Mouse (Mus musculus): Measurements from ENCODE around the gene Trim38. TPM values are rescaled to one million over a fixed set of nuclear protein-coding genes. Genes with fewer than 3 reads are reported as not detected.

Trim38 gene
- total RNA-seq, 2 experiments from 2014 or later = not detected

GRCm38 (mm10) chr13:23768834-23769397 lies 797 bp upstream of the Trim38 start:
- TF ChIP-seq CTCF (IDR thresholded peaks at IDR 0.05) = no peak
- DNase-seq = no peak
- intact Hi-C loops (cut with DNase I) = no loop called here

GRCm38 (mm10) chr13:23772561-23773313 lies 3.0 kb downstream of the Trim38 start:
- DNase-seq = peak; percentile 29
- intact Hi-C loops (cut with DNase I) = no loop called here
- no peak overlapping the region for H3K27ac ChIP-seq
- H3K4me3 ChIP-seq = peak overlapping the region; percentile 28
- TF ChIP-seq CTCF (IDR thresholded peaks at IDR 0.05) = no peak

More at GRCm38 (mm10) chr13:23768834-23769397, 797 bp upstream of the Trim38 start:
- Histone ChIP-seq H3K4me3 (no peak overlapping the region), H3K27ac (no peak overlapping the region)

GRCm38 (mm10) chr13:23778339-23778738 lies 8.6 kb downstream of the Trim38 start:
- Histone ChIP-seq H3K27ac (no peak overlapping the region), H3K4me3 (no peak overlapping the region)
- TF ChIP-seq CTCF (IDR thresholded peaks at IDR 0.05) = no peak
- intact Hi-C loops (cut with DNase I) = no loop called here
- no peak for DNase-seq

GRCm38 (mm10) chr13:23779025-23779424 lies 9.3 kb downstream of the Trim38 start:
- Histone ChIP-seq H3K27ac (no peak overlapping the region), H3K4me3 (no peak overlapping the region)
- no peak for DNase-seq
- no peak for TF ChIP-seq CTCF (IDR thresholded peaks at IDR 0.05)
- intact Hi-C loops (cut with DNase I) = no loop called here

- DNase-seq = peak; percentile 21
- TF ChIP-seq CTCF (IDR thresholded peaks at IDR 0.05) = peak; percentile 79
- H3K4me3 ChIP-seq = no peak overlapping the region
- no peak overlapping the region for H3K27ac ChIP-seq
- intact Hi-C loops (cut with DNase I) = no loop called here
Observed at GRCm38 (mm10) chr13:23792520-23792919, 22.8 kb downstream of the Trim38 start.

GRCm38 (mm10) chr13:23799405-23799804 lies 29.7 kb downstream of the Trim38 start:
- H3K4me3 ChIP-seq = no peak overlapping the region
- no peak for DNase-seq
- TF ChIP-seq CTCF (IDR thresholded peaks at IDR 0.05) = no peak
- no peak overlapping the region for H3K27ac ChIP-seq
- intact Hi-C loops (cut with DNase I) = no loop called here

GRCm38 (mm10) chr13:23804532-23804931 lies 34.8 kb downstream of the Trim38 start:
- intact Hi-C loops (cut with DNase I) = no loop called here
- TF ChIP-seq CTCF (IDR thresholded peaks at IDR 0.05) = no peak
- Histone ChIP-seq H3K4me3 (no peak overlapping the region), H3K27ac (no peak overlapping the region)
- no peak for DNase-seq

- intact Hi-C loops (cut with DNase I) = no loop called here
- no peak for DNase-seq
- Histone ChIP-seq H3K4me3 (no peak within 1 kb of the TSS), H3K27ac (no peak within 1 kb of the TSS)
- no peak for TF ChIP-seq CTCF (IDR thresholded peaks at IDR 0.05)
Observed at GRCm38 (mm10) chr13:23806422-23807052, 36.8 kb downstream of the Trim38 start, which contains the start of gene Slc17a2. Slc17a2 (plus strand) TSS chr13:23806993.

GRCm38 (mm10) chr13:23816148-23816547 lies 46.4 kb downstream of the Trim38 start:
- H3K4me3 ChIP-seq = no peak overlapping the region
- no peak; the same call in 1 of the 2 replicates for TF ChIP-seq CTCF (IDR thresholded peaks at IDR 0.05)
- no peak overlapping the region for H3K27ac ChIP-seq
- DNase-seq = no peak
- intact Hi-C loops (cut with DNase I) = no loop called here

GRCm38 (mm10) chr13:23820179-23820940 lies 50.6 kb downstream of the Trim38 start:
- no peak for DNase-seq
- Histone ChIP-seq H3K4me3 (no peak overlapping the region), H3K27ac (no peak overlapping the region)
- intact Hi-C loops (cut with DNase I) = no loop called here
- TF ChIP-seq CTCF (IDR thresholded peaks at IDR 0.05) = no peak

GRCm38 (mm10) chr13:23822213-23822612 lies 52.5 kb downstream of the Trim38 start:
- no peak for DNase-seq
- Histone ChIP-seq H3K4me3 (no peak overlapping the region), H3K27ac (no peak overlapping the region)
- intact Hi-C loops (cut with DNase I) = no loop called here
- TF ChIP-seq CTCF (IDR thresholded peaks at IDR 0.05) = no peak

- no peak for TF ChIP-seq CTCF (IDR thresholded peaks at IDR 0.05)
- no peak overlapping the region for H3K4me3 ChIP-seq
- intact Hi-C loops (cut with DNase I) = no loop called here
- no peak overlapping the region for H3K27ac ChIP-seq
- DNase-seq = no peak
Observed at GRCm38 (mm10) chr13:23826606-23827005, 56.9 kb downstream of the Trim38 start.

Measured in gastrocnemius, adult 2 months (tissue).